Mouse (Mus musculus) heart, embryonic 14.5 days (tissue): ENCODE measurements around the gene Slc2a2. TPM values are rescaled to one million over a fixed set of nuclear protein-coding genes. Genes with fewer than 3 reads are reported as not detected.

ENCODE experiments used
- ATAC-seq: fragments of 200-750 bp; cut with Nextera tagmentation; 2 replicates; pipeline ENCODE4 v1.8.0; 2017; ENCODE audit warnings: low read depth, moderate TSS enrichment; ENCODE audit not compliant: insufficient number of reproducible peaks, insufficient read depth, low FRiP score
- H3K27ac ChIP-seq, 2 experiments: fragments of 200-500 bp in 1 of 2; fragments of 300-500 bp in 1 of 2; sonication (generic) in 1 of 2; replicated peaks in 1 of 2; 2 replicates each; pipeline ENCODE4 v1.5.1; 2012 to 2014; ENCODE audit warnings: low read depth in 2 of 2, low read length in 2 of 2, control low read depth in 1 of 2, mild to moderate bottlenecking in 1 of 2, mixed read lengths in 1 of 2; ENCODE audit not compliant: control insufficient read depth in 1 of 2, insufficient read depth in 1 of 2
- H3K27me3 ChIP-seq: fragments of 300-500 bp; sonication (generic); 2 replicates; pipeline ENCODE4 v1.6.1; 2014; ENCODE audit warnings: mild to moderate bottlenecking, low read length, control low read depth; ENCODE audit not compliant: control insufficient read depth, insufficient read depth
- H3K36me3 ChIP-seq: fragments of 300-500 bp; sonication (generic); 2 replicates; pipeline ENCODE4 v1.6.1; 2014; ENCODE audit warnings: mild to moderate bottlenecking, control low read depth, low read length, mixed read lengths; ENCODE audit not compliant: control insufficient read depth, insufficient read depth
- H3K4me1 ChIP-seq, 2 experiments: fragments of 200-500 bp in 1 of 2; fragments of 300-500 bp in 1 of 2; sonication (generic) in 1 of 2; 2 replicates each; pipeline ENCODE4 v1.6.1; 2012 to 2014; ENCODE audit warnings: low read length in 2 of 2, control low read depth in 1 of 2, mixed read lengths in 1 of 2; ENCODE audit not compliant: control insufficient read depth in 2 of 2, insufficient read depth in 2 of 2
- H3K4me2 ChIP-seq: fragments of 300-500 bp; sonication (generic); 2 replicates; pipeline ENCODE4 v1.6.1; 2014; ENCODE audit warnings: mild to moderate bottlenecking, low read length
- H3K4me3 ChIP-seq, 2 experiments: fragments of 200-500 bp in 1 of 2; fragments of 300-500 bp in 1 of 2; sonication (generic) in 1 of 2; 2 replicates each; pipeline ENCODE4 v1.5.1; 2012 to 2014; ENCODE audit warnings: low read length in 2 of 2, mild to moderate bottlenecking in 2 of 2, control low read depth in 1 of 2, low read depth in 1 of 2, moderate library complexity in 1 of 2; ENCODE audit not compliant: control insufficient read depth in 1 of 2, insufficient read depth in 1 of 2
- H3K9ac ChIP-seq: fragments of 300-500 bp; sonication (generic); 2 replicates; pipeline ENCODE4 v1.6.1; 2014; ENCODE audit warnings: mild to moderate bottlenecking, low read length
- H3K9me3 ChIP-seq: fragments of 300-500 bp; sonication (generic); 2 replicates; pipeline ENCODE4 v1.6.1; 2016; ENCODE audit warnings: low read length, control low read depth; ENCODE audit not compliant: control insufficient read depth
- WGBS: fragments of 180-500 bp; shearing (Covaris S2); extraction: QIAGEN DNeasy Blood & Tissue Kit; methylation state at CpG from one replicate; pipeline ENCODE4 v1.1.7; 2014; 5-methylcytosine and 5-hydroxymethylcytosine counted together
- polyA plus RNA-seq: library from polyadenylated mRNA; unstranded; fragments of >200 nt; fragmentation: Nextera tagmentation; extraction: Ambion mirVana; gene quantifications from 2 replicates; pipeline ENCODE4 v1.2.1, GENCODE M21; 2014

Slc2a2 gene
- polyA plus RNA-seq, 1 experiment from 2014 or later, result not detected

DNA sequence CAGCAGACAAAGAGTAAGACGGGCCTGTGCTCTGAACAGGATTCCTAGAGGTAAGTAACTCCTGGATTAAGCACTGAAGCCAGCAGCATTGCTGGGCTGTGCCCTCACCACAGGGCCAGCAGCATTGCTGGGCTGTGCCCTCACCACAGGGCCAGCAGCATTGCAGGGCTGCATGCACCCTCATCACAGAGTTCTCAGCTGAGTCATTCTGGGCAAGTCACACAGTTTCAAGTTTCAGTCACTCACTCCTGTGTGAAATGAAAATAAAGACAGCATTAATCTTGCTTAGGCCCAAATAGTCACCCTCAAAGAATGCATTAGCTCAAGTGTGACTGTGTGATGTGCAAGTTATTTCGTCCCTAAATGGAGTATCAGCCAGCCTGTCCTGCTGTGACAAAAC is 37.0 kb downstream of the Slc2a2 start:
- no peak overlapping the region for H3K4me2 ChIP-seq
- H3K27ac ChIP-seq, result no peak overlapping the region
- no peaks in the 10 kb centered on the region for H3K36me3 ChIP-seq
- WGBS, result 59% methylated on average over 2 of the region's 2 CpGs
- H3K4me3 ChIP-seq, result no peak overlapping the region
- H3K4me1 ChIP-seq, result no peaks in the 10 kb centered on the region
- H3K27me3 ChIP-seq, result no peaks in the 10 kb centered on the region
- H3K9me3 ChIP-seq, result no peaks in the 10 kb centered on the region
- ATAC-seq, result no peak
- H3K9ac ChIP-seq, result no peak overlapping the region

DNA sequence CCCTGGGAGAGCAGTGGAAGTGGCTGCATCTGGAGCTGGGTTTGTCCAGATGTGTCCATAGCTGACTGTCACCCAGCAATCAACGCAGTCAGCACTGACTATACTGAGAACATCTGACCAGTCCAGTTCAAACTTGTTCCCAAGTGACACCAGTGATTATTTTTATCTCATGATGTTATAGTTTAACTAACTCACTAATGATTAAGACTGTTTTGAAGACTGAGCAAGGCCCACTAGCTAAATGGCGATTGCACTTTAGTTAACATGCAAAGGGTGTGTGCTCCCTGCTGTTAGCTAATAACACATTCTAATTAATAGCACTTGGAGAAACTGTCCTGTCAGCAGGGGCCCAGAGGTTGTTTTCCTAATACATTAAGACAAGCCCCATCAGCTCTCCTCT is 39.3 kb downstream of the Slc2a2 start:
- no peak overlapping the region for H3K4me3 ChIP-seq
- H3K27me3 ChIP-seq, result no peaks in the 10 kb centered on the region
- no peaks in the 10 kb centered on the region; a peak in 1 of 4 replicates for H3K4me1 ChIP-seq
- H3K9ac ChIP-seq, result no peak overlapping the region
- no peaks in the 10 kb centered on the region for H3K36me3 ChIP-seq
- no peak for ATAC-seq
- 50% methylated on average over 2 of the region's 2 CpGs for WGBS
- no peak overlapping the region for H3K4me2 ChIP-seq
- H3K27ac ChIP-seq, result no peak overlapping the region
- no peaks in the 10 kb centered on the region for H3K9me3 ChIP-seq

DNA sequence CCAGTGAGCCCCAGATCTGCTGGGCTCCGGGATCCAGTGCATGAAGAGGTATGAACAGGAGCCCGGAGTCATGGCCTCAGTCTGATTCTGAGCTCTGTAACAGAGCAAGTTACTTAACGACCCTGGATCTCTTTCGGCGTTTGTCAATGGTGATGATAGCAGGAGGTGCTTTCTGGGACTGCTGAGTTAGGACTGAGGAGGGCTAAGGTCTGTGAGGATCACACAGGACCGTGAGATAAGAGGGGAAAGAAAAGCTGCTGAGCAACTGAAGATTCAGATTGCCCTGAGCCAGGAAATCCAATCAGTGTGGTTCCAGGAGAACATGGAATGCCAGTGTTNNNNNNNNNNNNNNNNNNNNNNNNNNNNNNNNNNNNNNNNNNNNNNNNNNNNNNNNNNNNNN is 42.6 kb downstream of the Slc2a2 start:
- ATAC-seq, result no peak
- peaks cover 0 to 4% of the 10 kb centered on the region in 2 experiments; a peak in 2 of 4 replicates for H3K4me1 ChIP-seq
- no peak overlapping the region for H3K4me2 ChIP-seq
- no peak overlapping the region for H3K4me3 ChIP-seq
- no peaks in the 10 kb centered on the region for H3K36me3 ChIP-seq
- H3K9ac ChIP-seq, result no peak overlapping the region
- WGBS, result 21% methylated on average over 6 of the region's 6 CpGs
- peaks cover 5% of the 10 kb centered on the region; the same call in 1 of the 2 replicates for H3K27me3 ChIP-seq
- H3K27ac ChIP-seq, result no peak overlapping the region
- H3K9me3 ChIP-seq, result no peaks in the 10 kb centered on the region

DNA sequence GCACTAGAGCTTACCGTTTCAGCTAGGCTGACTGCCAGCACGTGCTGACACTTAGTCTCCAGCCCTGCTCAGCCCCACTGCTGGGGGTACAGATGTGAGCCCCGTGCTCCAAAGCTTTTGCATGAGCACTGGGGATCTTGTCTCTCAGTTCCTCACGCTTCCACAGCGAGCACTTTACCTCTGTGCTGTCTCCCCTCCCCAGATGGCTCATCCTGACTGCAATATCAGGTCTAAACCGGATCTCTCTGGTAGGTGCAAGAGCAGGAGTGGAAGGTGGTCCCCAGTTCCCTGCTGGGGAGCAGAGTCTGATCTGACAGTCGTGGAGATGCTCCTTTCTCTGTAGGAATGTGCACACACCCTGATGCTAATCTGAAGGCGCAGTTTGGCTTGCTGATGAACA is 45.5 kb downstream of the Slc2a2 start:
- Histone ChIP-seq H3K9ac (no peak overlapping the region), H3K4me1 (peaks cover 0 to 4% of the 10 kb centered on the region in 2 experiments; a peak in 2 of 4 replicates), H3K4me3 (no peak overlapping the region), H3K27me3 (peaks cover 9% of the 10 kb centered on the region), H3K4me2 (no peak overlapping the region), H3K27ac (no peak overlapping the region), H3K36me3 (no peaks in the 10 kb centered on the region), H3K9me3 (no peaks in the 10 kb centered on the region)
- WGBS, result 20% methylated on average over 8 of the region's 8 CpGs
- no peak for ATAC-seq

DNA sequence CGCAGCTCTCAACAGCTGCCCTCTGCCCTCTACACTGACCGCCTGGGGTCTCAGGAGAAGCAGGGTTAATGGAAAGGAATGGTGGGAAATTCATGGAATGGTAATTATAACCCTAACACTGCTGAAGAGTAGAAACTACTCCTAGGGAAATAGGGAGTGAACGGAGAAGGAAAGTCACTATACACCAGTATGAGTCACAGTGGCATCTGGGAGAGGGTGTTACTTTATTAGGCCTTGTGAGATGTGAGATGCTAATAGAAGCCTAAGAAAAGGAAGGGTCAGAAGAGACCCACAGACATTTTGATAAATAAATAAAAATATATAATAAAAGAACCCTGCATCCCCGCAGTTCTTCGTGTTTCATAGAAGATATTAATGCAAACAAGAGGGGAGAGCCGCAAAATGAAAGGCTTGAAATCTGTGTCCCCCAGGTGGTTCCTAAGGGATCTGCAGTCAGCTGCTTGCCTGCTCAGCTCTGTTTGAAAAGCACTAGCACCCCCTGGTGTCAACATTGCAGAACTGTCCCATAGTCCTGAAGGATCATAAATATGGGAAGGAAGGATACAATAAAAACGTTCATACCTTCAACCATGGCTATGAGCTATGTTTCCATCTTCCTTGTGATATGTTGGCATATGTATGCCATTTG is 48.3 kb downstream of the Slc2a2 start:
- WGBS, result 28% methylated on average over 7 of the region's 7 CpGs
- H3K27me3 ChIP-seq, result peaks cover 9% of the 10 kb centered on the region
- H3K36me3 ChIP-seq, result no peaks in the 10 kb centered on the region
- no peak for ATAC-seq
- no peaks in the 10 kb centered on the region for H3K9me3 ChIP-seq
- no peak overlapping the region for H3K4me2 ChIP-seq
- no peak overlapping the region for H3K4me3 ChIP-seq
- H3K9ac ChIP-seq, result no peak overlapping the region
- peaks cover 0 to 4% of the 10 kb centered on the region in 2 experiments; a peak in 2 of 4 replicates for H3K4me1 ChIP-seq
- no peak overlapping the region for H3K27ac ChIP-seq

DNA sequence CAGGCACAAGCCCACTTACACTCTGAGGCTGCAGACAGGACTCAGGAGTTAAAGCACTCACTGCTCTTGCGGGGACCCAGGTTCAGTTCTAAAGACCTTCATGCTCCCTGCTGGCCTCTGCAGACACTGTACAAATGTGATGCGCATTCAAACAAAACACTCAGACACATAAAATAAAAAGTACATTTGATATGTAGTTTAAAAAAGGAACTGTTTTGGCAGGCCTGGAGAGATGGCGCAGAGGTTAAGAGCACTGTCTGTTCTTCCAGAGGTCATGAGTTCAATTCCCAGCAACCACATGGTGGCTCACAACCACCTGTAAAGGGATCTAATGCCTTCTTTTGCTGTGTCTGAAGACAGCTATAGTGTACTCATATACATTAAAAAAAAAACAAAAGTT is 50.4 kb downstream of the Slc2a2 start:
- H3K4me1 ChIP-seq, result peaks cover 0 to 2% of the 10 kb centered on the region in 2 experiments; a peak in 2 of 4 replicates
- no peak for ATAC-seq
- H3K27me3 ChIP-seq, result peaks cover 9% of the 10 kb centered on the region
- no peak overlapping the region for H3K27ac ChIP-seq
- H3K4me3 ChIP-seq, result no peak overlapping the region
- H3K9me3 ChIP-seq, result no peaks in the 10 kb centered on the region
- no peak overlapping the region for H3K4me2 ChIP-seq
- no peak overlapping the region for H3K9ac ChIP-seq
- H3K36me3 ChIP-seq, result no peaks in the 10 kb centered on the region
- WGBS, result 80% methylated on average over 3 of the region's 3 CpGs

DNA sequence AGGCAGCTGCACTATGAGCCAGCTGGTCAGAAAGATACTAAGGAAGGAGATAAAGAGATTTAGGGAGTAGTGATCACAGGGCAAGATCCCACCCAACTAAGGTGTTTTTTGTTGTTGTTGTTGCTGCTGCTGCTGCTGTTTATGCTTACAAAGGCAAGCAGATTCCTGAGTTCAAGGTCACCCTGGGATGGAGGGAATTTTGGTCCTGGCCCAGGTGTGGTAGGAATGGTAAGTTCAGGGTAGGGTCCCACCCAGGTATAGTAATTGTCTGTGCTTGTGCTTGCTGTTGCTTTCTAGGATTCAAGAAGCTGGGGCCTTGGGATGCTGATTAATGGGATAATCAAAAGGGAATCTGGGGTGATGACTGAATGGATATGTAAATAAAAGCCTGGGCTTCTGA is 51.3 kb downstream of the Slc2a2 start:
- no peak for ATAC-seq
- Histone ChIP-seq H3K36me3 (no peaks in the 10 kb centered on the region), H3K9me3 (no peaks in the 10 kb centered on the region), H3K4me2 (no peak overlapping the region), H3K4me3 (no peak overlapping the region), H3K4me1 (no peaks in the 10 kb centered on the region), H3K27me3 (peaks cover 9% of the 10 kb centered on the region), H3K9ac (no peak overlapping the region), H3K27ac (no peak overlapping the region)

DNA sequence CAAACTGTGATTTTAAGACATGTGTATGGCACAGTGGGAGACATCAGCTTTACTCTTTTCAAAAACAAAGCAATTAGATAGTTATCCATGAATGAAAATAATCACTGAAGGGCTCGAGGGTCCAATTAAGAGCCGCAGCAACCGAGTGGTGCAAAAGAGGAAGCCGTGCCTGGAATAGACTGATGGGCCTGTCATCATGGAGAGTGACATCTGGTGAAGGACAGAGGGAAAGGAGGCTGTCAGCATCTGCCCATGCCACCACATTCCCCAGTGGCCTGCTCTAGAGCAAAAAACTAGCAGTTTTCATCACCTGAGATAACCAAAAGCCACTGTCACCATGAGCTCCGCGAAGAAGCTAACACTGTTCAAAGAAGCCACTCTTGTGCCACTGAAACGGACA is 57.8 kb downstream of the Slc2a2 start:
- 27% methylated on average over 7 of the region's 7 CpGs for WGBS
- no peak for ATAC-seq
- Histone ChIP-seq H3K4me1 (peaks cover 0 to 2% of the 10 kb centered on the region in 2 experiments; a peak in 1 of 4 replicates), H3K4me2 (no peak overlapping the region), H3K36me3 (no peaks in the 10 kb centered on the region), H3K27ac (no peak overlapping the region), H3K4me3 (no peak overlapping the region), H3K9me3 (no peaks in the 10 kb centered on the region), H3K9ac (no peak overlapping the region), H3K27me3 (0 out of 2 replicates have a peak, but pooled peaks cover 3% of the 10 kb centered on the region)
